Mouse (Mus musculus) E14TG2a.4 (cell line): ENCODE results near the gene Itpr1.

Experiments used
- CTCF ChIP-seq: conservative IDR thresholded peaks from 2 replicates; pipeline ENCODE4 v1.5.1; 2014; ENCODE audit warnings: low read length
- NANOG ChIP-seq: IDR thresholded peaks from 2 replicates; pipeline ENCODE4 v1.6.1; 2014; ENCODE audit warnings: borderline replicate concordance, low read length, mixed read lengths

DNA sequence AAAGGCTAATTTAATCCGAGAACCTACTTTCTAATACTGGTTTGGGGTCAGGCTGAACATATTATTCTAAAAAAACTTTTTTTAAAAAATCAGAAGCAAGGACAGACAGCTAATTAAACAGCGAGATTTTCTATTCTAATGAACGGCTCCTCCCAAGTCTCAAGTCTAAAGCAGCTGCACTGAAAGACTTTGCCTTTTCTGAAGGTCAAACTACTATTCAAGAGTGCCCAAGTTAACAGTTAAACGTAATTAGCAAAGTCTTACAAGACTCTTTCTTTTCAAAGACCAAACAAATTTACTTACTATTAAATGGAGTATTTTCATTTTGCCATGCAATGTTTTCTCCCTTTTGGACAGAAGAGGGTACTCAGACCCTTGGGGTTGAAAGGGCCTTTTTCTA is 6.8 kb upstream of the Itpr1 start:
- TF ChIP-seq CTCF (no peak), NANOG (no peak)
